Mouse (Mus musculus) embryonic facial prominence, embryonic 11.5 days (tissue): ENCODE measurements around the gene Olfr1102. TPM values are rescaled to one million over a fixed set of nuclear protein-coding genes. Genes with fewer than 3 reads are reported as not detected.

Source experiments
- ATAC-seq: fragments of 200-750 bp; cut with Nextera tagmentation; replicated peaks from 2 replicates; pipeline ENCODE4 v1.8.0; 2017; ENCODE audit warnings: low read depth; ENCODE audit not compliant: insufficient number of reproducible peaks, low FRiP score, low TSS enrichment
- DNase-seq: peaks from one replicate; pipeline ENCODE4 v3.0.0-alpha.2; 2015; ENCODE audit warnings: low spot score
- H3K27ac ChIP-seq: fragments of 300-500 bp; sonication (generic); replicated peaks from 2 replicates; pipeline ENCODE4 v1.5.1; 2014; ENCODE audit warnings: mild to moderate bottlenecking, low read depth, low read length, control low read depth
- H3K27me3 ChIP-seq: fragments of 300-500 bp; sonication (generic); 2 replicates; pipeline ENCODE4 v1.6.1; 2014; ENCODE audit warnings: mild to moderate bottlenecking, low read length, moderate library complexity, mixed read lengths; ENCODE audit not compliant: control insufficient read depth, insufficient read depth
- H3K36me3 ChIP-seq: fragments of 300-500 bp; sonication (generic); replicated peaks from 2 replicates; pipeline ENCODE4 v1.6.1; 2014; ENCODE audit warnings: low read depth, mild to moderate bottlenecking, low read length, moderate library complexity, mixed read lengths; ENCODE audit not compliant: control insufficient read depth, insufficient read depth
- H3K4me1 ChIP-seq: fragments of 300-500 bp; sonication (generic); 2 replicates; pipeline ENCODE4 v1.6.1; 2014; ENCODE audit warnings: low read length, mixed read lengths; ENCODE audit not compliant: control insufficient read depth, insufficient read depth
- H3K4me2 ChIP-seq: fragments of 300-500 bp; sonication (generic); 2 replicates; pipeline ENCODE4 v1.6.1; 2014; ENCODE audit warnings: low read depth, mild to moderate bottlenecking, control low read depth, low read length, moderate library complexity
- H3K4me3 ChIP-seq: fragments of 300-500 bp; sonication (generic); 2 replicates; pipeline ENCODE4 v1.5.1; 2014; ENCODE audit warnings: low read depth, low read length, control low read depth
- H3K9ac ChIP-seq: fragments of 300-500 bp; sonication (generic); replicated peaks from 2 replicates; pipeline ENCODE4 v1.6.1; 2014; ENCODE audit warnings: mild to moderate bottlenecking, control low read depth, low read length
- H3K9me3 ChIP-seq: fragments of 300-500 bp; sonication (generic); replicated peaks from 2 replicates; pipeline ENCODE4 v1.6.1; 2016; ENCODE audit warnings: mild to moderate bottlenecking, low read length, inconsistent platforms, mixed read lengths; ENCODE audit not compliant: control insufficient read depth
- WGBS: fragments of 180-500 bp; shearing (Covaris S2); extraction: QIAGEN DNeasy Blood & Tissue Kit; methylation state at CpG from one replicate; pipeline ENCODE4 v1.1.7; 2014; 5-methylcytosine and 5-hydroxymethylcytosine counted together
- polyA plus RNA-seq: library from polyadenylated mRNA; unstranded; fragments of >200 nt; fragmentation: Nextera tagmentation; extraction: Ambion mirVana; gene quantifications from 2 replicates; pipeline ENCODE4 v1.2.1, GENCODE M21; 2014

The Olfr1102 gene
- polyA plus RNA-seq = not detected in 2 replicates

DNA sequence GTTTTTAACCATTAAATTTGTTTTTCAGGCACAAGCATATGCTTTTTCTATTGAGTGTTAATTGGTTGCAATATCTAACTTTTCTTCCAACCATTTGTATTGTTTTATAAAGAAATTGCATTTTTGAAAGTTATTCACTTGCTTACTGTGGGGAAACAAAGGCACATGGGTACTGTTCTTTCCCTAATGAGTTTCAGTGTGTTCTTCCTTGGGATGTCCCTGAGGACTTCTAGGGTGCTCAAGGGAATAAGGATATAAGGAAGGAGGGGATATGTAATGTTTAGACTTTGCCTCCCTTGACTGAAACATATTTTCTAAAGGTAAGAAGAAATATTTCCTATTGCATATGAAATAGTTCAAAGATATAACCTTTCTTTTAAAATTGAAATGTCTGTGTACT lies at the start of gene Olfr1102:
Olfr1102 (plus strand) TSS at position 301 of the 400 bp plus-strand sequence.
- DNase-seq = no peak
- no peaks in the 10 kb centered on the region for H3K36me3 ChIP-seq
- H3K4me3 ChIP-seq = no peak within 1 kb of the TSS
- H3K27ac ChIP-seq = no peak within 1 kb of the TSS
- no peaks in the 10 kb centered on the region for H3K4me1 ChIP-seq
- no peak within 1 kb of the TSS for H3K4me2 ChIP-seq
- no peaks in the 10 kb centered on the region for H3K27me3 ChIP-seq
- ATAC-seq = no peak
- no peaks in the 10 kb centered on the region for H3K9me3 ChIP-seq
- H3K9ac ChIP-seq = no peak within 1 kb of the TSS

DNA sequence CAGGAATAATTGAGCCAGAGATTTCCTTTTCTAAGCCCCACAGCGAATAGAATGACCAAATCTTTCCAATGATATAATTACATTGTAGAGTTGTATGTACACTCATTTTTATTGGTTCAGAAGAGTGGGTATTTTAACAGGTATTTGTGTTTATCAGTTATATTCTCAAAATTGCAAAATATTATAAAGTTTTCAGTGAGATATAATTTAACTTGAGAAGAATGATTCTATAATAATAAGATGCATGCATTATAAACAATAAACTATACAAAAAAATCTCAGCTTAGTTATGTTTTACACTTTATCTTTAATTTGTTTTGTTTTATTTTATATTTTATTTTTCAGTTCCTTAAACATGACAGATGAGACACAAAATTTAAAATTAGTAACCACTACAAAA lies 37.6 kb upstream of the Olfr1102 start, which contains the start of gene Olfr1099:
Olfr1099 (minus strand) TSS at position 101 of the 400 bp plus-strand sequence.
- DNase-seq (no peak), ATAC-seq (no peak)
- H3K4me3 ChIP-seq = no peak within 1 kb of the TSS
- no peaks in the 10 kb centered on the region for H3K27me3 ChIP-seq
- no peaks in the 10 kb centered on the region for H3K9me3 ChIP-seq
- no peak within 1 kb of the TSS for H3K4me2 ChIP-seq
- no peaks in the 10 kb centered on the region for H3K4me1 ChIP-seq
- 83% methylated on average over 1 of the region's 1 CpGs for WGBS
- no peak within 1 kb of the TSS for H3K9ac ChIP-seq
- no peak within 1 kb of the TSS for H3K27ac ChIP-seq
- H3K36me3 ChIP-seq = no peaks in the 10 kb centered on the region

- H3K9ac ChIP-seq = no peak within 1 kb of the TSS
- H3K27me3 ChIP-seq = no peaks in the 10 kb centered on the region
- no peak within 1 kb of the TSS for H3K4me2 ChIP-seq
- no peak within 1 kb of the TSS for H3K27ac ChIP-seq
- DNase-seq = no peak
- H3K36me3 ChIP-seq = no peaks in the 10 kb centered on the region
- 83% methylated on average over 3 of the region's 3 CpGs for WGBS
- no peak within 1 kb of the TSS for H3K4me3 ChIP-seq
- H3K9me3 ChIP-seq = no peaks in the 10 kb centered on the region
- no peaks in the 10 kb centered on the region for H3K4me1 ChIP-seq
- ATAC-seq = no peak
Measured at GRCm38 (mm10) chr2:86979854-86980253, 18.3 kb upstream of the Olfr1102 start, which contains the start of gene Olfr1100. Gene Olfr1100, minus strand, starts transcription at chr2:86979954.

DNA sequence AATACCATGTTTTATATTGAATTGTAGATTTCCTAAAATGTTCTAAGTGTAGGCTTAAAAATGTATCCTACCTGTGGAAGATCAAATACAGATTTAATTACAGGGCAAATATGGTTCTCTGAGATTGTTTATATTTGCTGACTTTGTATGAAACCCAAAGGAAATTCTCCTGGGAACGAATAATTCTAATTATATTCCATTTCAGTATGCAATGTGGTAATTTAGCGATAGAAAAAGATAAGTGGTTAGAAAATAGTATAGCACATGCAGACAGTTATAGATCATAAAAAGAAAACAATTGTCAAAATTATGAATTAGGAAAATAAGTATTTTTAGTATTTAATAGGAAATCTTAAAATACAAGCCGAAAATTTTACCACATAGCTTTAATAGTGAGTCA lies 7.1 kb upstream of the Olfr1102 start, which contains the start of gene Olfr1101:
Olfr1101 (minus strand) TSS at position 101 of the 400 bp plus-strand sequence.
- Histone ChIP-seq H3K36me3 (no peaks in the 10 kb centered on the region), H3K9me3 (no peaks in the 10 kb centered on the region), H3K4me3 (no peak within 1 kb of the TSS), H3K27me3 (no peaks in the 10 kb centered on the region), H3K4me1 (no peaks in the 10 kb centered on the region), H3K27ac (no peak within 1 kb of the TSS), H3K4me2 (no peak within 1 kb of the TSS), H3K9ac (no peak within 1 kb of the TSS)
- DNase-seq (no peak), ATAC-seq (no peak)
- 78% methylated on average over 3 of the region's 3 CpGs for WGBS

GRCm38 (mm10) chr2:87026980-87027379 lies 28.8 kb downstream of the Olfr1102 start, which contains the start of gene Olfr1104:
Gene Olfr1104, minus strand, starts transcription at chr2:87027080.
- Histone ChIP-seq H3K27ac (no peak within 1 kb of the TSS), H3K4me2 (no peak within 1 kb of the TSS), H3K27me3 (no peaks in the 10 kb centered on the region), H3K36me3 (no peaks in the 10 kb centered on the region), H3K4me1 (no peaks in the 10 kb centered on the region), H3K9me3 (no peaks in the 10 kb centered on the region), H3K9ac (no peak within 1 kb of the TSS), H3K4me3 (no peak within 1 kb of the TSS)
- ATAC-seq = no peak
- WGBS = 86% methylated on average over 1 of the region's 1 CpGs
- no peak for DNase-seq

DNA sequence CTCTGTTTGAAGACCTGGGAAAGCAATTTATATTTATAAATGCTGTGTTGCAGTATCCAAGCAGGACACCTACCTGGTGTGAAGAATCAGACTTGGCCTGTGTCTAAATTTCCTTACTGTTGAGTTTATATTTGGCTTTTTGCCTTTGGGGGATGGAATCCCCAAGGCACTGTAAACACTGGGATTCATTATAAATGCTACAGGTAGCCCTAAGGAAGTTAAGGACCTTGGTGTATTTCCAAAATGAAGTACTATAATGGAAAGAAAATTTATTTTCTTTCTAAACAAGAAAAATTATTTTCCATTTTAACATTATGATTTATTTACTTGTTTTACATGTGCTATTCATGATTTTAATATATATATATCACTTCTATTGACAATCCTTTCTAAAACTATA lies 38.2 kb downstream of the Olfr1102 start, which contains the start of gene Olfr1105:
Olfr1105 (minus strand) TSS at position 101 of the 400 bp plus-strand sequence.
- ATAC-seq (no peak), DNase-seq (no peak)
- Histone ChIP-seq H3K9ac (no peak within 1 kb of the TSS), H3K4me3 (no peak within 1 kb of the TSS), H3K27ac (no peak within 1 kb of the TSS), H3K9me3 (no peaks in the 10 kb centered on the region), H3K36me3 (no peaks in the 10 kb centered on the region), H3K4me2 (no peak within 1 kb of the TSS), H3K27me3 (no peaks in the 10 kb centered on the region), H3K4me1 (no peaks in the 10 kb centered on the region)

DNA sequence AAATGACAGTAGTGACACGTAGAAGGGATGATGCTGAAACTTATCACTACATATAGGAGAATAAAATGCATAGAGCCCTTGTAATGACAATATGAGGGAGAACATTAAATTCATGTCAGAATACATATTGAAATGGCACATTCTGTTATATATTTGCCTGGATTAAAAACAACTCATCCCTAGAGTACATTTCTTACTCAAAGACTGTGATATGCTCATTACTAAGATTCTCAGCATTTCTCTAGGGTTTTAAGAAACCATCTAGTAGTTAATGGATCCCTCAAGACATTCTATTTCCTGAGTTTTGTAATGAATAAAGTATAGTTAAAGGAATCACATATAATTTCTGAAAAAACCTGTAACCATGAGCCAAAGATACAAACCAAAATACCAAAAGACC lies 54.0 kb downstream of the Olfr1102 start, which contains the start of gene Olfr1106:
Olfr1106 (minus strand) TSS at position 101 of the 400 bp plus-strand sequence.
- ATAC-seq = no peak
- no peaks in the 10 kb centered on the region for H3K4me1 ChIP-seq
- no peak within 1 kb of the TSS for H3K9ac ChIP-seq
- no peak within 1 kb of the TSS for H3K4me2 ChIP-seq
- no peaks in the 10 kb centered on the region for H3K27me3 ChIP-seq
- 77% methylated on average over 1 of the region's 1 CpGs for WGBS
- H3K27ac ChIP-seq = no peak within 1 kb of the TSS
- no peaks in the 10 kb centered on the region for H3K9me3 ChIP-seq
- H3K36me3 ChIP-seq = no peaks in the 10 kb centered on the region
- no peak for DNase-seq
- no peak within 1 kb of the TSS for H3K4me3 ChIP-seq
